Mouse (Mus musculus) small intestine, adult 2 months (tissue): ENCODE results near the gene Iqcn. TPM values are rescaled to one million over a fixed set of nuclear protein-coding genes. Genes with fewer than 3 reads are reported as not detected.
A peak's percentile ranks its signal among the peaks of the same experiment; 100 is the strongest.

Experiments
- H3K27ac ChIP-seq: fragments of 200-500 bp; 2 replicates; pipeline ENCODE4 v1.5.1; 2012; ENCODE audit warnings: low read depth, low read length, control low read depth, inconsistent platforms; ENCODE audit not compliant: insufficient read depth
- H3K27me3 ChIP-seq: fragments of 200-500 bp; 2 replicates; pipeline ENCODE4 v1.6.1; 2012; ENCODE audit warnings: mild to moderate bottlenecking, moderate library complexity, low read length, inconsistent platforms; ENCODE audit not compliant: control insufficient read depth, insufficient read depth
- H3K36me3 ChIP-seq: fragments of 200-500 bp; 2 replicates; pipeline ENCODE4 v1.6.1; 2012; ENCODE audit warnings: mild to moderate bottlenecking, low read length, control low read depth, inconsistent platforms; ENCODE audit not compliant: control insufficient read depth, insufficient read depth
- H3K4me1 ChIP-seq: fragments of 200-500 bp; 2 replicates; pipeline ENCODE4 v1.6.1; 2012; ENCODE audit warnings: low read length, inconsistent platforms, mixed read lengths; ENCODE audit not compliant: control insufficient read depth, insufficient read depth, insufficient read length
- H3K4me3 ChIP-seq: fragments of 200-500 bp; 2 replicates; pipeline ENCODE4 v1.5.1; 2012; ENCODE audit warnings: low read depth, mild to moderate bottlenecking, control low read depth, inconsistent platforms, low read length, moderate library complexity
- CTCF ChIP-seq: fragments of 200-500 bp; IDR thresholded peaks from 2 replicates; pipeline ENCODE4 v1.5.1; 2012; ENCODE audit warnings: low read depth, mild to moderate bottlenecking, control low read depth, inconsistent platforms, low read length, moderate library complexity, mixed read lengths; ENCODE audit not compliant: insufficient replicate concordance, insufficient read length; ENCODE audit errors: extremely low read depth
- POLR2A ChIP-seq: fragments of 200-500 bp; IDR thresholded peaks from 2 replicates; pipeline ENCODE4 v1.6.1; 2012; ENCODE audit warnings: low read depth, mild to moderate bottlenecking, control low read depth, inconsistent platforms, low read length, moderate library complexity
- WGBS: fragments of 180-500 bp; shearing (Covaris S2); methylation state at CpG from one replicate; pipeline ENCODE4 v1.1.7; 2018; 5-methylcytosine and 5-hydroxymethylcytosine counted together
- polyA plus RNA-seq: library from polyadenylated mRNA; depleted of rRNA; stranded (reverse); fragments of >200 nt; gene quantifications from 2 replicates; pipeline ENCODE4 v1.2.3, GENCODE M21; 2012

Iqcn gene
- polyA plus RNA-seq, 1 experiment = 0.03 TPM

- peak overlapping the region; percentile 89 for H3K27ac ChIP-seq
- H3K27me3 ChIP-seq = no peaks in the 10 kb centered on the region
- TF ChIP-seq POLR2A = no peak
- TF ChIP-seq CTCF = no peak
- peaks cover 45% of the 10 kb centered on the region for H3K4me1 ChIP-seq
- 3% methylated on average over 31 of the region's 31 CpGs for WGBS
- H3K36me3 ChIP-seq = peaks cover 5% of the 10 kb centered on the region
- peak overlapping the region; percentile 41 for H3K4me3 ChIP-seq
Measured at GRCm38 (mm10) chr8:70696019-70696885, 7.0 kb upstream of the Iqcn start.

DNA sequence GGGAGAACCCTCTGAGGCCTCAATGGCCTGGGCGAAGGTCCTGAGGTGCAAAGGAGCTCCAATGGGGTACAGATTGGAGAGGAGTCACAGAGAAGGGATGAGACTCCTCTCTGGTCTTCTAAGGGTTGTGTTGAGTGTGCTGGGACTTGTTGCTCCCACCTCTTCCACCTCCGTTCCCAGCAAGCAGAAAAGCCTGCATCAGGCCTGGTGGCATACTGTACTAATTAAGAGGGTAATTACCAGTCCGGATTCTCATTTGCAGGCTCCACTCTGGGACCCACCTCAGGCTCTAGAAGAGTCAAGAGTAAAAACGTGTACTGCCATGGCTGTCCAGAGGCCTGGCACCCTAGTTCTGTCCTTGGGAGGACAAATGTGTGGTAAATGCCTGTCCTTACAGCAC lies 6.3 kb upstream of the Iqcn start:
- TF ChIP-seq POLR2A = no peak
- no peak for TF ChIP-seq CTCF
- Histone ChIP-seq H3K27me3 (no peaks in the 10 kb centered on the region), H3K36me3 (peaks cover 9% of the 10 kb centered on the region), H3K27ac (peak overlapping the region; percentile 100), H3K4me1 (peaks cover 42% of the 10 kb centered on the region), H3K4me3 (peak overlapping the region; percentile 41)
- 36% methylated on average over 4 of the region's 4 CpGs for WGBS

DNA sequence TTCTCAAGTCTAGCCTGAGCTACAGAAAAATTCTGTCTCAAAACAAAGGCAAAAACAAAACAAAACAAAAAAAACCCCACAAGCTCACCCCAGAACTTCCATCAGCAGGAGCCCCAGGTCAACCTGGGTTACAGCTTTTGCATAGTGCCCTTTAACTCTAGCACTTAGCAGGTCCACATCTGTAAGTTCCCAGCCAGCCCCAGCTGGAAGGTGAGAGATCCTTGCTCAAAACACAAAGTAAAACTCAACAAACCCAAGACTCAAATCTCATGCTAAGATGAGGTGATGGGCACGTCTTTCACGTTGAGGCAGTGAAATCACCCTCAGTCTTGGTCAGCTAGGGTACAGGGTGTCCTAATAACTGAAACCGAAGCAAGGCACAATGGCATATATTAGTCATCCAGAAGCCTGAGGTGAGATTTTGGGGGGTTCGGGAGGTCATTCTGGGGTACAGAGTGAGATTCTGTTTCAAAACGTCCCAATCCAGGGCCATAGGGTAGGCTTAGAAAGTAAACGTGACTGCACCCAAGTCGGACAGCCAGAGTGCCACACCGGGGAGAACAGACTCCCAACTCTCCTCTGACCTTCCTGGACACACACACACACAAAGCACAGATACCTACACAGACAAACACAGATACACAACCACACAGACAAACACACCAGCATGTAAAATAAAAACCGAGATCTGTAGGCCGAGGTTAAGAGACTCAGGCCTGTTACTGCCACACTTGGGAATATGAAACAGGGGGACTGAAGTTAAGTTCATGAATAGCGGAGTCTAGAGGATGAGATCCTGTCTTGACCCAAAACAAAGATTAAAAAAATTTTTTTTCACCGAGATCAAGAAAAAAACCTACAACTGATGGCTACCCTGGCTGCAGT lies 5.6 kb upstream of the Iqcn start:
- Histone ChIP-seq H3K4me1 (peaks cover 43% of the 10 kb centered on the region), H3K27me3 (no peaks in the 10 kb centered on the region), H3K27ac (peak overlapping the region; percentile 100), H3K36me3 (peaks cover 9% of the 10 kb centered on the region), H3K4me3 (peak overlapping the region; percentile 63)
- no peak for TF ChIP-seq CTCF
- no peak for TF ChIP-seq POLR2A
- WGBS = 53% methylated on average over 12 of the region's 12 CpGs

DNA sequence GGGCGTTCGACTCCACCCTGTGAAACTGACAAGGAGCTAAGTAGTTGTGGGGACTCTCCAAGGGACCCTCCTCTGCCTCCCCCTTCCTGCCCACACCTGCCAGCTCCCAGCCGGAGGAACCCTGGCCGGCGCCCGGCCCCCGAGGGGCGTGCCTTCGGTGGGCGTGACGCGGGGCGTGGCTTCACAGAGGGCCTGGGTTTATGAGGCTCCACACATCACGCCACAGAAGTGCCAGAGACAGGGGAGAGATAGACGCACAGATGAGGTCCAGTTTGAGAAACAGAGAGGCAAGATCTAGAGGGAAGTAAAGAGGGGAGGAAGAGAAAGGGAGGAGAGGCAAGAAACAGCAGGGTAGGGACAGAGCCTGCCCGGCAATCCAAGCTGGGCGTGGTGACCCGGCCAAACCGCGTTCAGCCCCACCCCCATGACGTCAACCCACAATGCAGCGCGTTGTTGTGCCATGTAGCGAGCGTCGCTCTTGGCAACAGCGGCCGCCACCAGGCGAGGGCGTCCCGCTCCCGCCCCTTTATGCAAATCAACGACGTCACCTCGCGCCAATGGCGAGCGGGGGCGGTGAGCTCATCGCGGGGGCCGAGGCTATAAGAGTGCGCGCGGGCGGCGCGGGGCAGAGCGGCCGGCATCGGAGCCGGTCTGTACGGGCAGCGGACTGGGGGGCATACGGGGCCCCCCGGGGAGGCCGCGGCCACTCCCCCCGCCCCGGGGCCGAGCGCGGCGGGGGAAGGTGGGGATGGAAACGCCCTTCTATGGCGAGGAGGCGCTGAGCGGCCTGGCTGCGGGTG lies 4.7 kb upstream of the Iqcn start, which contains the start of gene Jund:
Jund (plus strand) TSS at position 640 of the 800 bp plus-strand sequence.
- peak within 1 kb of the TSS; percentile 80 for H3K4me3 ChIP-seq
- H3K4me1 ChIP-seq = peaks cover 43% of the 10 kb centered on the region
- WGBS = under 1% methylated on average over 69 of the region's 69 CpGs
- H3K36me3 ChIP-seq = peaks cover 9% of the 10 kb centered on the region
- TF ChIP-seq CTCF (no peak), POLR2A (peak; percentile 100)
- peak within 1 kb of the TSS; percentile 100 for H3K27ac ChIP-seq
- no peaks in the 10 kb centered on the region for H3K27me3 ChIP-seq

DNA sequence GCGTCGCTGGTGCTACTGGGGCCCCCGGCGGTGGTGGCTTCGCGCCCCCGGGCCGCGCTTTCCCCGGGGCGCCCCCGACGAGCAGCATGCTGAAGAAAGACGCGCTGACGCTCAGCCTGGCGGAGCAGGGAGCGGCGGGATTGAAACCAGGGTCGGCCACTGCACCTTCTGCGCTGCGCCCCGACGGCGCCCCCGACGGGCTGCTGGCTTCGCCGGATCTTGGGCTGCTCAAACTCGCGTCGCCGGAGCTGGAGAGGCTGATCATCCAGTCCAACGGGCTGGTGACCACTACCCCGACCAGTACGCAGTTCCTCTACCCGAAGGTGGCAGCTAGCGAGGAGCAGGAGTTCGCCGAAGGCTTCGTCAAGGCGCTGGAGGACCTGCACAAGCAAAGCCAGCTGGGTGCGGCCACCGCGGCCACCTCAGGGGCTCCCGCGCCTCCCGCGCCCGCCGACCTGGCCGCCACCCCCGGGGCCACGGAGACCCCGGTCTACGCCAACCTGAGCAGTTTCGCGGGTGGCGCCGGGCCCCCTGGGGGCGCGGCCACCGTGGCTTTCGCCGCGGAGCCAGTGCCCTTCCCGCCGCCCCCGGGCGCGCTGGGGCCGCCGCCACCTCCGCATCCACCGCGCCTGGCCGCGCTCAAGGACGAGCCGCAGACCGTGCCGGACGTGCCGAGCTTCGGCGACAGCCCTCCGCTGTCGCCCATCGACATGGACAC lies 4.0 kb upstream of the Iqcn start:
- peak overlapping the region; percentile 98 for H3K27ac ChIP-seq
- H3K4me1 ChIP-seq = peaks cover 39% of the 10 kb centered on the region
- under 1% methylated on average over 89 of the region's 89 CpGs for WGBS
- peaks cover 9% of the 10 kb centered on the region for H3K36me3 ChIP-seq
- H3K27me3 ChIP-seq = no peaks in the 10 kb centered on the region
- TF ChIP-seq POLR2A (no peak), CTCF (no peak)
- peak overlapping the region; percentile 80 for H3K4me3 ChIP-seq
